Mouse (Mus musculus): Measurements from ENCODE around the gene Erc2. TPM values are rescaled to one million over a fixed set of nuclear protein-coding genes. Genes with fewer than 3 reads are reported as not detected.

The Erc2 gene
- total RNA-seq, 2 experiments from 2014 or later, result not detected

DNA sequence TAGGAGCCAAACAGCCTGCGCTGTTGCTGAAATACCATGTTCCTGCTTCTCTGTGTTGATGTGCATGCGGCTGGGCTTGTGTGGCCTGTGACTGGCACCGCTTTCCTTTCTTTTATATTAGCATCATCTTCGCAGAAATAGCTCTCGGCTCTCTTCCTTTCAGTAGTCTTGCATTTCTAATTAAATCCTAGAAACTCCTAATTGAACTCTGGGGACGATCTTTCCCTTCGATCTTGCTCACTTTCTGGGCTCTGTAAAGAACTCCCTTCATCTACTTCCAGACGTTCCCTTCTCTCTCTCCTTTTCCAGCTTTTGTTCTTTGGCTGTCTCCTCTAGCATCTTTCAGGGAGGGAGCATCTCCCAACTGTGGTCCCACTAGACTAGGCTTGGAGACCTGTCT is 649.6 kb downstream of the Erc2 start:
- ATAC-seq (replicated peaks; ENCODE audit: poor library complexity, severe bottlenecking), result no peak

DNA sequence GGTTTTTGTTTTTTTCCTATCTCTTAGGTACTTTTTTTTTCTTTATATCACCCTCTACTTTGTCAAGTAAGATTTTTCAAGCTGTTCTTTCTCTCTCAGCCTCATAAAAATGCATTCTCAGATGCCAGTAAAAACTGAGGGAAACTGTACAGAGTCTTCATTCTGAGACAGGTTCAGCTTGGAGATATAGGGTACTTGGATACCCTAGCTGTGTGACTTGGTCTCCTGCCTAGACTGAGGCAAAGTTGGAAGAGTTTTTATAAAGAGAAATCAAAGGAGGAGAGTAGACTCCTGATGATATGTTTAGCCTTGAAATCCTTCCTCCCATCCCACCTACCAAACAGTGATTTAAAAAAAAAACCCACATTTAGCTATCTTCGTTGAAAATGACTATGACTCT is 651.4 kb downstream of the Erc2 start:
- no peak for ATAC-seq (replicated peaks; ENCODE audit: poor library complexity, severe bottlenecking)

GRCm38 (mm10) chr14:28274826-28275225 is 652.6 kb downstream of the Erc2 start:
- no peak for ATAC-seq (replicated peaks; ENCODE audit: poor library complexity, severe bottlenecking)

- no peak for ATAC-seq (replicated peaks; ENCODE audit: poor library complexity, severe bottlenecking)
Observed at GRCm38 (mm10) chr14:28278951-28279350, 656.7 kb downstream of the Erc2 start.

DNA sequence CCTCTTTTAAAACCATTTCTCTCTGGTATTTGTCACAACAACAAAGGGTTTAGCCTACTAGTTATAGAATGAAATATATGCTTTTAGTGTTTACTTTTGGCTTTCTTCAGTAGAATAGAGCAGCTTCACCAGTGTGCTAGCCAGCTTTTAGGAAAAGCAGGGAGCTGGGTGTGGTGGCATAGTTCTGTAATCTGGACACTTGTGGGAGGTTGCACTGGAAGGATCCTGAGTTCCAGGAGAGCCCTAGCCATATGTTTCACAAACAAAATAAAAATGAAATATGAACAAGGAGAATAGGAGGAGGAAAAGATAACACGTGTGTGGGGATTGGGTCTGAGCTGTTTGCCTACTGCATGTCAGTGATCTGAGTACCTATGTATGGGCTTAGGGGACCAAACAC is 658.1 kb downstream of the Erc2 start:
- ATAC-seq (replicated peaks; ENCODE audit: poor library complexity, severe bottlenecking), result no peak

DNA sequence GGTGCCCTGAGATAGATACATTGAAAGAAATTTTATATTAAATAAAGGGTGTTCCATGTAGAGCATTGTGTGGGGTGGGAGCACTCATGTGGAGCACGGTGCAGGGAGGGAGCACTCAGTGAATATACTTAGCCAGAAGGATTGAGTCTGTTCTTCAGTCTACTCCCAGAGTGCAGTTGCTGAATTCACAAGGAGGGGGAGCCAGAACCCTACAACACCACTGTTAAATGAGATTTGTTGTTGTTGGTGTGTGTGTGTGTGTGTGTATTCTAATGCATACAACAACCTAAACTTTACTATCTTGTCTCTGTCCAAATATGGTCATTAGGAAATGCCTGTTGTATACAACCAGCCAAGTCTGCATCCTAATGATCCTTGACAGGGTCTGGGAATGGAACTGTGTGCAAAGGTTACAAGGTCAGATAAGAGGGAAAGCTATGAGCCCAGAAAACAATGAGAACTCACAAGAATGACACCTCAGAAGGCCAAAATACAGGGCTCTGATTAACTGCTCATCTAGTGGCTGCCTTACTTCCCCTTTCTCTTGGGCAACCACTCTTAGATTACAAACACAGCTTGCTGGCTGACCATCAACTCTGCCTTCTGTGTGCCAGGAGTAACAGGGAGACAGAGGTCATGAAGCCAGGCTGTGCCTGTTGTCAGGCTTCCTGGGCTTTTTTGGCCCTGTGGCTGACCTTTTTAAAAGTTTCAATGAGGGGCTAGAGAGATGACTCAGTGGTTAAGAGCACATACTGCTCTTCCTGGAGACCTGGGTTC is 661.3 kb downstream of the Erc2 start:
- ATAC-seq (replicated peaks; ENCODE audit: poor library complexity, severe bottlenecking), result no peak

GRCm38 (mm10) chr14:28286511-28286910 is 664.3 kb downstream of the Erc2 start:
- no peak for ATAC-seq (replicated peaks; ENCODE audit: poor library complexity, severe bottlenecking)

DNA sequence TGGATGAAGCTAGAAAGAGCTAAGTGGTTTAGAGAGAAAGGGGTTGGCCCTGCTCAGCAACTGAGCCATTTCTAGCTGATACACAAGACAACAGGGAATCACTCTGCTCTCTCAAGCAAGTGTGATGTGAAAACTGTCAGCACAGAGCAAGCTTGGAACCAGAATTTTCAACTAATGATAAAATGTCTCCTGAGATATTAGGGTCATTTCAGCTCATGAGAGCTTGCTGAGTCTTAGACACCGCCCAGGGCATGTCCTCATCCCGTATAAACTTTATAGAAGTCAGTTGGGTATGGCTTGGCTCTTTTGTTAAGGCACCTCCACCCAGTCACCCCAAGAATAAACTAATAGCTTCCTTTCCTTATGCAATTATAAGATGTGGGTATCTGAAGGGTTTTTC is 666.0 kb downstream of the Erc2 start:
- no peak for ATAC-seq (replicated peaks; ENCODE audit: poor library complexity, severe bottlenecking)

GRCm38 (mm10) chr14:28288926-28289325 is 666.7 kb downstream of the Erc2 start:
- no peak for ATAC-seq (replicated peaks; ENCODE audit: poor library complexity, severe bottlenecking)

GRCm38 (mm10) chr14:28293921-28294320 is 671.7 kb downstream of the Erc2 start:
- ATAC-seq (replicated peaks; ENCODE audit: poor library complexity, severe bottlenecking), result no peak

GRCm38 (mm10) chr14:28295145-28295544 is 672.9 kb downstream of the Erc2 start:
- ATAC-seq (replicated peaks; ENCODE audit: poor library complexity, severe bottlenecking), result no peak

DNA sequence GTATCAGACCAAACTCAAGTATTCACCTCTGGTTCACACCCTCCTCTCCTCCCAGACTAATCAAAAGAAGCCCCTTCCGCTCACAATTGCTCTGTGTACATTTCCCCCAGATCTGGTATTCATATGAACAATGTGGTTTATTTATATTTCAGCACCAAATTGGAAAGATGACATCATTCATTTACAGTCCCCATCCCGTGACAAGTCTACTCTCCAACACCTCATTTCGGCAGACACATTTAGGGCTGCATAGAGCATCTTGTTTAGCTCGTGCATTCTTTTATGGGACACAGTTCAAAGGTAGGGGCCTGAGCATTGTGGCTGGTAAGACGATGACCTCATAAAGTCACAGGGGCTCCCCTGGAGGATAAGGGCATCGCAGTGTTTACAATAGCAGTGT is 677.9 kb downstream of the Erc2 start:
- ATAC-seq (replicated peaks; ENCODE audit: poor library complexity, severe bottlenecking), result no peak

DNA sequence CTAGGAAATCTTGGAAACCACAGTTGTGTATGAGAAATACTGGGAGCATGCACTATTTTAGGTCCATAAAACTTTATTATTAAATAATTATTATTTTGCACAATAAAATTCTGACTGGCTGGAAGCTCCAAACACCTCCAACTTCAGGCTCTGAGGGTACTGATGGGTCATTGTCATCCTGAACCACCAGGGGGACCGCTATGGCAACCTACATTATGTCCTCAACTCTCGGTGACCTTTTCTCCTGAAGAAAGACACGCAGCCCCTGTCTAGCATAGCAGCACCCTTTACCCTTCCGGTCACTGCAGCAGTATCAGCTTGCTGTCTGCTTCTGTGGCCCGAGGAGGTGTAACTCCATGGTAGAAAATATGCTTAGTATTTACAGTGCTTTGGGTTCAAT is 679.0 kb downstream of the Erc2 start:
- no peak for ATAC-seq (replicated peaks; ENCODE audit: poor library complexity, severe bottlenecking)

- ATAC-seq (replicated peaks; ENCODE audit: poor library complexity, severe bottlenecking), result no peak
Observed at GRCm38 (mm10) chr14:28304131-28304530, 681.9 kb downstream of the Erc2 start.

DNA sequence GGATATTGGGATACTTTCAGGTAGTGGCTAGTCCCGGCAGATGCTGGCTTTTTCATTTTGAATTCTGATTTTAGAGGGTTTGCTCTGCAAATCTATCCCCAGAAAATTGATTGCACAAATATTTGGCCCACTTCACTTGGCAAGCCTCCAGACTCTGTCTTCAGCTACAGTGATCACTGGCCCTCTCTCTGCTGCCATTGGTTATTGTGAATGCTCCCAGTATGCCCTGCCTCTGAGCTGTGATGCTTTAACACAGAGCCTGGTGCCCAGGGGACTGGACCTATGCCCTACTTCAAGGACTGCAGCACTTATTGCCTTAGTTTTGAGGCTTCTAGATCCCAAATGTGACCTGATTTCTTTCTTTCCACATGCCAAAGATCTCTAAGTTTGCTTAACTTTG is 686.4 kb downstream of the Erc2 start:
- no peak for ATAC-seq (replicated peaks; ENCODE audit: poor library complexity, severe bottlenecking)

GRCm38 (mm10) chr14:28316851-28317250 is 694.6 kb downstream of the Erc2 start:
- ATAC-seq (replicated peaks; ENCODE audit: poor library complexity, severe bottlenecking), result no peak

- no peak for ATAC-seq (replicated peaks; ENCODE audit: poor library complexity, severe bottlenecking)
Observed at GRCm38 (mm10) chr14:28321916-28322534, 699.8 kb downstream of the Erc2 start.

GRCm38 (mm10) chr14:28323243-28323642 is 701.0 kb downstream of the Erc2 start:
- no peak for ATAC-seq (replicated peaks; ENCODE audit: poor library complexity, severe bottlenecking)

DNA sequence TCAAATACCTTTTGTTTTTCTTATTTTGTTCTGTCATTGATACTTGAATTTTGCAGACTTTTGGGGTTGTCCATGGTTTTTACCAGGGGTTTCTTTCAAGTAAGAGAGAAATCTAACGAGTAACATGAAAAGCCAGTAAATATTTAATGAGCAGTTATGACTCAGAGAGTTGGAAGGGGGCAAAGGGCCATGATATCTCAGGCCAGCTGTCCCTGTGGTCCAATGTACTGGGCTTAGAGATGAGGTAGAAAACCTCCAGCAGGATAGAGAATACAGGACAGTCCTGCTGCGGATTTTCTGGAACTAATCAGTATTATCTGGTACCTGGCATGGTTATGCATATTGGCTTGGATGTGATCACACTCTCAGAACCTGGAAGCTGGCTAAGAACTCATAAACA is 701.5 kb downstream of the Erc2 start:
- ATAC-seq (replicated peaks; ENCODE audit: poor library complexity, severe bottlenecking), result no peak

DNA sequence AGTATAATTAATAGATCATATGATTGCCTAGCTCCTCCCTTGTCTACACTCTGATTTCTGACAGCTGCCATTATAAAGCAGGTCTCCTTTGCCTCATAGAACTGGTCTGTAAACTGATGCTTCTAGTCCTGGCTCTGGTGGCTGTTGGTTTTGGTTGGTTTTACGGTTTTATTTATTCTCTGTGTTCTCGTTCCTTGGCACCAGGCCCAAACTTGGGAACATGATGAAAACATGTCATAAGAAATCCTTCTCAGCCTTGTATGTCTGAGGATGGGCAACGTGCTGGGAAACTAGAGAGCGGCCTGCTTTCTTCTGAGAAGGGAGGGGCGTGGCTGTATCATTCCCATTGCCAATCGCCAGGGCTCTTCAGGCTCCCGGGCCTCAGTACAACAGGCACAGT is 704.2 kb downstream of the Erc2 start:
- no peak for ATAC-seq (replicated peaks; ENCODE audit: poor library complexity, severe bottlenecking)

GRCm38 (mm10) chr14:28328512-28328911 is 706.3 kb downstream of the Erc2 start:
- no peak for ATAC-seq (replicated peaks; ENCODE audit: poor library complexity, severe bottlenecking)

DNA sequence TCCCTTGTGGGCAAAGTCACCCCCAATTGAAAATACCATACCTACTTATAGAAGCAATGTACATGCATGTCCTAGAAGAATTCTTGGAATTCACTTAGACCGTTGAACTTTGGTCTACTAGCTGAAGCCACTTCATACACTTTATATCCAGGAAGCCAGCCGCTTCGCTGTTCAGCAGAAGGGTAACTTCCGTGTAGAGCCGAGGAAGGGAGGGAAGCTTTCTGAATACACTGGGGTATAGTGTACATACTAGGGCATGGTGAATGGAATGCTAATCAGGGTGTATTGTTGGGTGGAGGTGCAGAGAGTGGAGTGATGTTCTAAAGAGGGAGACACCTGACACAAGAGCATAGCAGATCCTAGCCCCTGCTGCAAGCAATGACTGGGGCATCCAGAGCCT is 708.9 kb downstream of the Erc2 start:
- no peak for ATAC-seq (replicated peaks; ENCODE audit: poor library complexity, severe bottlenecking)

All from granulocyte monocyte progenitor cell, adult 5-6 weeks (primary cell).